Mouse (Mus musculus): ENCODE results near the gene Utrn.

The Utrn gene

GRCm38 (mm10) chr10:12869029-12869671, at the start of gene Utrn:
TSS of gene Utrn (minus strand) at chr10:12869365.
- peak; percentile 73 for DNase-seq

- no peak for DNase-seq
Observed at GRCm38 (mm10) chr10:12917626-12918025, 48.5 kb upstream of the Utrn start.

DNA sequence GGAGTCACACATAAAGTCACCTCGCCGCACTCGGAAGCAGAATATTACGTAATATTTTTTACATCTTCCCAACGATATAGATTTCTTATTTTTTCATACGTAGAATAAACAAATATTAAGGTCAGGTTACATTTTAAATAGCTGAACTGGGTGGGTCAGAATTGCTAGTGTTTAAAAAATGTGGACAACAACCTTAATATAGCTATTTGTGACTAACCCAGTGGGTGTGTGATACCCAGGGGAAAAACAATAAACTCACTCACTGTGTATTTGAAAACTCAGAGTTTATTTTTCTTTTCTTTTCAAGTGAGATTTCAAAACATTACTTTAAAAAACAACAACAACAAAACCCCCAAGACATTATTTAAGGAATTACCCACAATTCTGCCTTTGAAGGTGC, 47.2 kb upstream of the Utrn start:
- no peak for DNase-seq

- DNase-seq = no peak
Observed at GRCm38 (mm10) chr10:12915826-12916225, 46.7 kb upstream of the Utrn start.

GRCm38 (mm10) chr10:12914203-12914602, 45.0 kb upstream of the Utrn start:
- no peak for DNase-seq

- no peak for DNase-seq
Observed at GRCm38 (mm10) chr10:12911981-12912530, 42.9 kb upstream of the Utrn start.

- no peak for DNase-seq
Observed at GRCm38 (mm10) chr10:12911451-12911850, 42.3 kb upstream of the Utrn start.

DNA sequence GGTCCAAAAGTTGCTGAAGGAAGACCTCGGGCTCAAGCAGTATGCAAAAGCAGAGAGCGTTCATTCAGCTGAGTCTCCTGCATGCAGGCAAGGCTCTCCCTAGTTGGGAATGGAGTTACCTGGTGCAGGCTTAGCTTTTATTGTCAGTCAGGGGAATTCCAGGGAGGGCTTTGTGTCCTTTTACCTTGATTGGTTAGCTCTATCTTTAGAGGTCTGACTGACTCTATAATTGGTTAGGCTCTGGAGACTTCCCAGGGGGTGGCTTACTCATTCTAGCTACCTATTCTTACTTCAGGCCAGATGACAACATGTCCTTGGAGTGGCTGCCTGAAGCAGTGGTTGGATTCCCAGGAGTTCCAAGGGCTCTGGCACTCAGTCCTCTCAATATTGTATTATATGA, 40.7 kb upstream of the Utrn start:
- DNase-seq = no peak

DNA sequence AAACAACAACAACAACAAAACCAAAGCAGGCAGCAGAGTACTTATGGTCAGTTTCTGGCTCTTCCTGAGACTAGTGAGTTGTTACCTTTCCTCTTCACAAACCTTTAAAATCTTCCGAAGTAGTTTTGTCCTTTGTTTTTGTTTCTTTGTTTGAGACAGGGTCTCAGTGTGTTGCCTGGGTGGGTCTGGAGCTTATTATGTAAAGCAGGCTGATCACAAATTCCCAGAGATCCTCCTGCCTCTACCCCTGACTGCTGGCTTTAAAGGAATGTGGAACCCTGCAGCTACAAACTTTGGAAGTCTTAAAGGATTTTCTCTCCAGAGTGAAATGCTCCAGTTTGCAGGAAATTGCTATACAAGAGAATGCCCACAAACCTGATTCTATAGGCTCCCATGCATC, 40.0 kb upstream of the Utrn start:
- DNase-seq = no peak

DNA sequence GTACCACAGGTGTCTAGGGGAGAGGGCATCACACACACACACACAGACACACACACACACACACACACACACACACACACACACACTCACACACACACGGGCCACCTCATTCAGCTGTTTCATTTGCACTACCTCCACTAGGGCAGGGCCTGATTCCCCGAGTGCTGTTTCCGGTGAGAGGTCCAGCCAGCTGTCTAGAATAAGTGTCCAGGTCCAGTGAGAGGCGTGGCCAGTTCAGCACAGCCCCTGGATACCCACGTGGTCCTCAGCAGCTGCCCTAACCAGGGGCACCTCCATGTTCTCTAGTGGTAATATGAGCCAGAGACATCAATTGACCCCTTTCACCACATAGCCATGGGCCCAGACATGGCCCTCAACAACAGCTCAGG, 35.0 kb upstream of the Utrn start:
- no peak for DNase-seq

GRCm38 (mm10) chr10:12903440-12904139, 34.4 kb upstream of the Utrn start:
- DNase-seq = no peak

- DNase-seq = no peak
Observed at GRCm38 (mm10) chr10:12899901-12900300, 30.7 kb upstream of the Utrn start.

GRCm38 (mm10) chr10:12893339-12893738, 24.2 kb upstream of the Utrn start:
- DNase-seq = no peak

DNA sequence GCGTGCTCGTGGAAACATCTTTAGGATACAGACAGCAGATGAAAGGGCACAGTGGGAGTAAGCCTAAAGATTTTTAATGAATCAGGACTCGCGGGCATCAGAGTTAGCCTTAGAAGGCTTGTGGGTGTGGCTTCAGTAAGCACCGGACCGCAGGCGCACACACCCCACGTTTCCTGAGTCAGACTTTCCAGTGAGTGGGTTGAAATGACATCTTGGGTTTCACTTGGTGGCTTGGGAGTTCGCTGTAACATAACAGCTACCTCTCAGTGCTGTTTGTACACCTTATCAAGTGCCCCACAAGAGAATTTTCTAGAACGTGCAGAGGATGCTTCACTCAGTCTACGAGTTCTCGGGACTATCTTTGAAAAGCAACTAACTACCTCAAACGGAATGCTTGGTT, 19.2 kb upstream of the Utrn start:
- no peak for DNase-seq

GRCm38 (mm10) chr10:12887792-12888191, 18.6 kb upstream of the Utrn start:
- DNase-seq = no peak

DNA sequence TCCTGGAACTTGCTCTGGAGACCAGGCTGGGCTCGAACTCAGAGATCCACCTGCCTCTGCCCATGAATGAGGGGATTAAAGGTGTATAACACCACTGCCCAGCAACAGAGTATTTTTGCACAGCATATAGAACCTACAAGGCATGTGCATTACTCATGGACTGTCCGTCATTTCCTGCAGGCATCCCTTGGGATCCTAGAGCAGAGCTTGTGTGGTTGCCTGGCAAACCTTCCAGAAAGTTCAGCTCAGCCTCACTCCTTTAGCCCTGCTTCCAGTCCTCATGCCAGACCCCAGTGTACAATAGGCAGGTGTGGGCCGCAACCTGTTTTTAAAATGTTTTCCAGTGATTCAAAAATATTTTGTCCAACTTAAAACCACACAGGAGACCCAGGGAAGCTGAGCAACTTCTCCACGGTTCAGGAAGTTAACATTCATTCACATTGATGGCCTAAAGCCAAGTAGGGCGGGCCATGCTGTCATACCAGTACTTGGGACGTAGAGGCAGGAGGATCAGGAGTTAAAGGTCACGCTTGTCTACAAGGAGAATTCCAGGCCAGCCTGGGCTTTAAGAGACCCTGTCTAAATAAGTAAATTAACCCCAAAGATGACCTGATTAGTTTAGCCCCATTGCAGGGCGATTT, 15.3 kb upstream of the Utrn start:
- peak; percentile 80 for DNase-seq

- no peak for DNase-seq
Observed at GRCm38 (mm10) chr10:12881911-12882310, 12.7 kb upstream of the Utrn start.

- DNase-seq = no peak
Observed at GRCm38 (mm10) chr10:12879313-12879695, 10.1 kb upstream of the Utrn start.

DNA sequence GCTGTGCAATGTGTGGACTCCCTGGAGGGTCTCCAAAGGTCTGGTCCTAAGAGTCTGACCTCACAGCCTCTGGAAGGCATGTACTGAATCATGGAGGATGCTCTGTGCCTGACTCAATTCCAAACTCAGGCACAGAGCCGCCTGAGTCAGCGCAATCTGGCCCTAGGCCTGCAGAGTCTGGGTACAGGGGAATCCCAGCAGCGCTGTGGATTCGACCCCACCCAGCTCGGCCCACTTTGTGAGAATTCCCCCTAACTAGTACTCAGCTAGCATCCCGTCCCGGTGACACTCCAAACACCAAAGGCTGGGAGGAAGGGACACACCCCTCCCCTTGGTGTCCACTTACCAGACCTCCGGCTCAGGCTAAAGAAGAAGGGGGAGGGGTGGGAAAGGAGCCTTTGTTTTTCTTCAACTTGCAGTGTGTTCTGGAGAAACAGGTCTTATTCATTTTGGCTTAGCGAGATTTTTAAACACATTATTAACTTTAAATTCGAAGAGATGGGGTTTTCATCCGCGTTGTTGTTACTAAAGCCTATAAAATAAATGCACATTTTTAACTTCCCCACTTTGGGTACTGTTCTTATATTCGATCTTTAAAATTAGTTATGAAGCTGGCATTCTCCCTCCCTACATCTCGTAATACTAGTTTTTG, 9.6 kb upstream of the Utrn start:
- DNase-seq = no peak

GRCm38 (mm10) chr10:12876426-12876825, 7.3 kb upstream of the Utrn start:
- DNase-seq = no peak

DNA sequence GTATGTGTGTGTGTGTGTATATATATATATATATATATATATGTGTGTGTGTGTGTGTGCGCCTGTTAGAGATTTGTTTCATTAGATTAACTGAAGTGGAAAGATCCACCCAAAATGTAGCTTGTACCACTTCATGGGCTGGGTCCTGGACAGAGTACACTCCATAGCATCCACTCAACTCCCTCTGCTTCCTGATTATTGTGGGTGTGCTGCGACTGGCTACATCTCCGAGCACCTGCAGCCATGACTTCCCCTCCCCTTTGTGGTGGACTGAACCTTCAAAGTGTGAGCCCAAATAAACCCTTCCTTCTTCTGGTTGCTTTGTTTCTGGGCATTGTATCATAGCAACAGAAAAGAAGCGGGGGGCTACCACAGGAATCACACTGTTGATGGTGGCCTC, 6.2 kb upstream of the Utrn start:
- no peak for DNase-seq

GRCm38 (mm10) chr10:12874577-12875277, 5.6 kb upstream of the Utrn start:
- peak; percentile 32 for DNase-seq

GRCm38 (mm10) chr10:12869846-12870245, 681 bp upstream of the Utrn start:
- DNase-seq = no peak
